Mouse (Mus musculus): ENCODE data around the gene Myom1. TPM values are rescaled to one million over a fixed set of nuclear protein-coding genes. Genes with fewer than 3 reads are reported as not detected.

Myom1 gene
- total RNA-seq, 2 experiments from 2014 or later, result 1.9 to 3.3 TPM

DNA sequence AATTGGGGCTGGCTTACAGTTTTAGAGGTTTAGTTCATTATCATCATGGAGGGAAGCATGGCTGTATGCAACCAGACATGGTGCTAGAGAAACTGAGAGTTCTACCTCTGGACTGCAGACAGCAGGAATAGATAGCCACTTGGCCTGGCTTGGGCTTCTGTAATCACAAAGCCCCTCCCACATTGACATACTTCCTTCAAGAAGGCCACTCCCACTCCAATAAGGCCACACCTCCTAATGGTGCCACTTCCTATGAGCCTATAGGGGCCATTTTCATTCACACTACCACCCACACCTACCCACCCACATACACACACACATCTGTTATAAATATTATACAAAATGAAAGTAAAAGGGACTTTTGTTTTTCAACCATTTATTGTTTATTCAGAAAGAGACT lies 129.8 kb downstream of the Myom1 start:
- no peak for DNase-seq (ENCODE audit: extremely low spot score in 1 of 2, low spot score in 1 of 2)

DNA sequence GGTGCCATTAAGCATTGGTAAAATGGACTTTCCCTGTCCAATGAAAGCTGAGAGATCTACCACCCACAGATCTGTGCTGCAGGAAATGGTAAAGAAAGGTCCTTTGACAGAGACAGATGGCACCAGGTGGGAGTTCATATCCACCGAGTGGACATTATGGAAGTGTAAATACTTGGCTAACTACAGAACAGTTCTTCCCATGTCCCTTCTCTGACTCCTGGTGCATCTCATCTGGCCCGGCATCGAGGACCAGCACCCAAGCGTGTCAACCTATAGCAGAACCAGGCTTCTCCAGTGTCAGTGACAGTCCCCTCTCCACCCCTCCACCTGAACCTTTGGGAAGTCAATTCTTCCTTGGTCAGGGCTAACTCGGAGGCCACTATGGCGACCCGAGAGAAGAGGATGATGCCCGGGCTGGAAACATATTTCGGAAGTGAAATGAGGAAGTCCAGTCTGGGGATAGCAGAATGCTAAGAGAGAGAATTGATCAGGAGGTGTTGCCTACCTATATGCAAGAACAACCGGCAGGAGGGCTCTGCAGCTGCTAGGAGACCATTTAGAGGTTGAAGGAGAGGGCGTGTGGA lies 130.5 kb downstream of the Myom1 start:
- DNase-seq (ENCODE audit: extremely low spot score in 1 of 2, low spot score in 1 of 2), result no peak

DNA sequence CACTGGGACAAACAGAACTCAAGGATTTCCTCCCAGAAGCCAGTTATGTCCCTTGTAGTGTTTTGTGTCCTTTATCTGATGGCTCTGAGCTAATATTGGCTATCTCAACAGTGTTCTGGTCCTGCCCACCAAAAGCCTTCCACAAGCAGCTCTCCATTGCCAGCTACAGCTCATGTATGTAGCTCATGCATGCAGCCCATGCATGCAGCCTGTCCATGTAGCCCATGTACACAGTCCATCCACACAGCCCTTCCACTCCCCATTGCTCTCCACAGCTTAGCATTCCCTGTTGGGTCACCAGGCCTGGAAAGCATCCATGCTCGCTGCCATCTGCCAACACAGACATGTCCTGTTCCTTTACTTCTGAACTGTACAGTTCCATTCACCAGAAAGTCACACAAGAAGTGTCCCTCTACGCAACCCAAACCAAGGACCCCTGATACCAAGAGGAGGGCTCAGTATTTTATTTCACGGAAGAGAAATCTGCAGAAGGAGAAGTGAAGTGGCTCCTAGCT lies 132.1 kb downstream of the Myom1 start:
- DNase-seq (ENCODE audit: extremely low spot score in 1 of 2, low spot score in 1 of 2), result no peak

DNA sequence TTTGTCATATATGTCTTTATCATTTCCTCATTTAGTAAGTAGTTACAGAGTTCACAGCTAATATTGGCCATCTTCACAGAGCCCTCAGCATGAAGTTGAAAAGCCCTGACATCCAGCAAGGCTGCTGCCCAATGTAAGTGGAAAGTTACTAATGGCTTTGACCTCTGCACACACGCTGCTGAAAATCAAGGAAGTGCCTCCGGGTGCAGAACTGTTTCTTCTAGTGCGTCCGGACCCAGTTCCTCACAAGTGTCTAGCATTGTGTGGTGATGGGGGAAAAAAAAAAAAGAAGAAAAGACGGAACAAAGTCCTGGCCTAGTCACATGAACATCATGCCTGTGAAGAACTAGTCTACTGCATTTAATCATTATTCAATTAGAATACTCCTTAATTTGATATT lies 132.7 kb downstream of the Myom1 start:
- DNase-seq (ENCODE audit: extremely low spot score in 1 of 2, low spot score in 1 of 2), result no peak

DNA sequence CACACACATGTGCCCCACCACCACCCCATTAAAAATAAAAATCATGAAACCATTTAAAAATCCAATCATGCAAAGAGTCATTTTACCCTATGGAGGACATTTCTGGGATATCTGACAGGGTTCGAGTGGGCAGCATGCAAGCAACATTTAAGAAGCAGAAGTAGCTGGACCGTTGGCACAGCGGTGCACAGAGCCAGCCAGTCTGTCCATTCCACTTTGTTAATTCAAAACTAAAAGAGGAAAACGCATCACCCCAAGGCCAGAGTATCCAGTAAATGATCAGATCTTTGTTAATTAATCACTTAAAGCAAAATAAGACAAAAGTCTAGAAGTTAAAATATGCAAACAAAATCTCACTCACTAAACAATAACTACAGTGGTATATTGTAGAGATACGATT lies 133.4 kb downstream of the Myom1 start:
- DNase-seq (ENCODE audit: extremely low spot score in 1 of 2, low spot score in 1 of 2), result no peak

DNA sequence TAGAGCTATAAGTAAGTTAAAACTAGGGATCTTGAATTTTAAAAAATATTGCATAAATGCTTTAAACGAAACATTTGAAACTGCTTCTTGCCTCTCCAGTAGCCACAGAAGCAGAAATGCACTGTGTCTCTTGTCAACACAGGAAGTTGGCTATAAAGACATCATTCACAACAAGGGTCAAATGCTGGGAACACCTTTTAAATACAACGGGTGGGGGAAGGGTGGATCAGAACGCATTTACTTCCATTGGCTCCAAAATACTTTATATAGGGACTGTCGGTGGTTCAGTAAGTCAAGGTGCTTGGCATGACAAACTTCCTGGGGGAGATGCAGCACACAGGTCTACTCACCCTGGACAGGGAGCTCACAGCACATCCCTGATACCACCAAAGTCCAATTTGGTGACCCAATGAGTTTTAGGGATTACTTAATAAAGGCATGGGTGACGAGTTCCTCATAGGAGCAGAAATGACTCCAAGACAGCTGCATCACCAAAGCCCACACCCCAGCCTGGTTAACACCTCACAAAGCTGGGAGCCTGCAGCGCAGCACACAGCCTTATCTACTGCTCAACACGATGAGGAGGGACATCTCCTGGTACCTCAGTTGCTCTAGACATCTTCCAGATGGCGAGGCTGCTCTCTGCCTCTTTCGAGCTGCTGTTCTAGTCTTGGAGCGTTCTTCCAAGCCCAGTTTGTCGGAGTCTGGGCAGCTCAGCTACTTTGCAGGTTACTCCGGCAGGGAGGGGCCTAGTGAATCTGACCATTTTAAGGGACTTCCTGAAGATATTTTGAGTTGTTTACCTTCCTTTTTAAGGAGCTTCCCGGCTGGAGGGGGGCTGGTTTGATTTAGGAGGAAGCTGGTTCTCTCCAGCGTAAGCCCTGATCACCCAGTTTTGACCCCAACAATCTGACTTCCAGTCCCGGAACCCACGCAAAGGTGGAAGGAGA lies 134.2 kb downstream of the Myom1 start:
- no peak for DNase-seq (ENCODE audit: extremely low spot score in 1 of 2, low spot score in 1 of 2)

DNA sequence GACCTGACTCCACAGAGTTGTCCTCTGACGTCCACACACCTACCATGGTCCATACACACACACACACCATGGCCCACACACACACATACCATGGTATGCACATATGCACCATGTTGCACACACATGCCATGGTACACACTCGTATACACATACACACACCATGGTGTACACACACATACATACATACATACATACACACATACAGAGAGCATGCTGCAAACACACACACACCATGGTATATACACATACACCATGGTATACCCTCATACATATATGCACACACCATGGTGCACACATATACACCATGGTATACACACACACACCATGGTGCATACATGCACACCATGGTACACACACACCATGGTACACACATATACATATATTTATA lies 134.9 kb downstream of the Myom1 start:
- DNase-seq (ENCODE audit: extremely low spot score in 1 of 2, low spot score in 1 of 2), result no peak

DNA sequence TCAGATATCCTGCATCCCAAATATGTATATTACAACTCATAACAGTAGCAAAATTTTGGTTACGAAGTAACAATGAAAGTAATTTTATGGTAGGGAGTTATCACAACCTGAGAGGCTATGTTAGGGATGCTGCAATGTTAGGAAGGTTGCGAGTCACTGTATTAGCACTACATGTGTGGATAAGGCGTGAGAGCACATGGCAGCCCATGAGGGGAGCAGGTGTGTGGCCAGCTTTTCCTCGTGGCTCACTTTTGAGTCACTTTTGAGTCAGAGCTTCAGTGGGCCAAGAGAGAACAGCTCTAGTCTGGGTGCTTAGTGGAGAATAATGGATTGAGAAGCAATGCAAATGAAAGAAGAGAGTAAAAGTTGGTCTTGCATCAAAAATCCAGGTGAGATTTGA lies 139.6 kb downstream of the Myom1 start:
- no peak for DNase-seq (ENCODE audit: extremely low spot score in 1 of 2, low spot score in 1 of 2)

DNA sequence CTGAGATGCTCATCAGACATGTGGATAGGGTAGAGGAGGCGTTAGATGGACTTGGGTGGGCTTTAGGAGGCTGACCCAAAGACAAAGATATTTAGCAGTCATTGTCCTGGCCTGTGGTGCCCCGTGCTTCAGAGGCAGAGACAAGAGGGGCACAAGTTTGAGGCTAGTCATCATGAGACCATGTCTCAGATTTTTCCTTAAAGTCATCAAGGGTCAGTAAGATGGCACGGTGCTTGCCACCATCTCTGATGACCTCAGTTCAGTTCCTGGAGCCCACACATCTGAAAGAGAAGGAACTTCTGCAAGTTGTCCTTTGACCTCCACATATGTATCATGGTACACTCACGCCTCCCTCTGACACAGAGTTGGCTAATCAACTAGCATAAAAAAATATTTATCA lies 140.7 kb downstream of the Myom1 start:
- no peak for DNase-seq (ENCODE audit: extremely low spot score in 1 of 2, low spot score in 1 of 2)

DNA sequence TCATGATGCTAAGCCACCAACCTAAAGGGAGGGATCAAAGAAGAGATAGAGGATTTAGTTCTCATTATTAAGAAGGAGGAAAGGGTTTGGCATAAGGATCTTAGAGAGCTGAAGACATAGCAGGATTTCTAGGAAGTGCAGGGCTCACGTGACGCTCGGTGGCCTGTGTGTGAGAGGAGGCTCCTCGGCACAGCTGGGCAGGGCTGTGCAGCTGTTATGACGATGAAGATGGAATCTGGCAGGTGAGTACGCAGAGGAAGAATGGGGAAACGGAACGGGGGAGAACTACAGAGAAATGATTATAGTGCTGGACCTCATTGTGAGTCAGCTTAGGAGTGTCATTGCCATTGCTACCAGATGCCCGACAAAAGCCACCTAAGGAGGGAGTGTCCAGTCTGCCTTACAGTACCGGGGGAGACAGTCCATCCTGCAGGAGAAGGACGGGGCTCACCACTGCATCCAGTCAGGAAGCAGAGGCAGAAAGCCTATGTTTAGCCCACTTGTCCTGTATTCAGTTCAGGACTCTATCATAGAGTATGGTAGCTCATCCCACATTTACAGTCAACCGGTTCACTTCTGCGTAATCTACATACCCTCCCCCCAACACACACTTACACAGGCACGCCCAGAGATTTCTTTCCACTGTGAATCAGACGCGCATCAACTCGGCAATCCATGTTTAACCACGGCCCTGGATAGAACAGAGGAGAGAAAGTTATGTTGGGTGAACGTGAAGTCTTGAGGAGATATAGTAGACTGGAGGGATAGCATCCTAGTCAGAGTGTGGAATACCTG lies 142.1 kb downstream of the Myom1 start:
- DNase-seq (ENCODE audit: extremely low spot score in 1 of 2, low spot score in 1 of 2), result no peak

DNA sequence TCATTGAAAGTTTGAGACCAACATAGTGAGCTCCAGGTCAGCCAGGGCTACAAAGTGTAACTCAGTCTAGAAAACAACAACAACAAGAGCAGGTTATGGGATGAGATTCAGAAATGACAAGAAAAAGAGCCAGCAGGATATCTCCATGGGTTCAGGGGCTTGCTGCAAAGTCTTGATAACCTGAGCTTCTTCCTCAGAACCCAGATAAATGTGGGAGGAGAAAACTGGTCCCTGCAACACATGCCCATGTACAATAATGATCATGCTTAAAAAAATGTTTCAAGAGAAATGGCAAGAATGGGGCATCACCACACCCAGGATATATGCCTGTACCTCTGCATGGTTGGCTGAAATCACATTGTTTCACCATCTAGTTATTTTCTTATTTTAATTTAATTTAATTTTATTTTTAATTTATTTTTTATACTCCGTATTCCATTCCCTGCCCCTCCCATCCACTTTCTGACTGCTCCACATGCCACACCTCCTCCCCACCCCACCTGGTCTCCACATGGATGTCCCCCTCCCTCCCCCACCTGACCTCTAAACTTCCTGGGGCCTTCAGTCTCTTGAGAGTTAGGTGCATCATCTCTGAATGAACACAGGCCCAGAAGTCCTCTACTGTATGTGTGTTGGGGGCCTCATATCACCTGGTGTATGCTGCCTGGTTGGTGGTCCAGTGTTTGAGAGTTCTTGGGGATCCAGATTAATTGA lies 143.0 kb downstream of the Myom1 start:
- DNase-seq (ENCODE audit: extremely low spot score in 1 of 2, low spot score in 1 of 2), result no peak

DNA sequence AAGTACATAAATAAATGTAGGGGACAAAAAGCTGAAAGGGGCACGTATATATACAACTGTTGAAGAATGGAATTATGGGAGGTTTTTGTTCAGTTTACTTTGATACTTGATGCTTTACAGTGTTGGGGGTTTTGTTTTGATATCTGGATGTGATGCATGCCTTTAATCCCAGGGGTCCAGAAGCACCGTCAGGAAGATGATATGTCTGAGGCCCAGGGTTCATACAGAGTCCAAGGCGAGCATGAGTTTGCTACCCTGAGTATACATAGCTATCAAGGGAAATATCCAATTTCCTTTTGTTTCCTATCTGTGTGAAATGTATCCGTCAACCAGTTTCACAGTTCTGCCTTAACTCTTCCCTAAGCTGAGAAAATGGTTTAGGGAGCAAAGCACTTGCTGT lies 150.9 kb downstream of the Myom1 start:
- DNase-seq (ENCODE audit: extremely low spot score in 1 of 2, low spot score in 1 of 2), result no peak

DNA sequence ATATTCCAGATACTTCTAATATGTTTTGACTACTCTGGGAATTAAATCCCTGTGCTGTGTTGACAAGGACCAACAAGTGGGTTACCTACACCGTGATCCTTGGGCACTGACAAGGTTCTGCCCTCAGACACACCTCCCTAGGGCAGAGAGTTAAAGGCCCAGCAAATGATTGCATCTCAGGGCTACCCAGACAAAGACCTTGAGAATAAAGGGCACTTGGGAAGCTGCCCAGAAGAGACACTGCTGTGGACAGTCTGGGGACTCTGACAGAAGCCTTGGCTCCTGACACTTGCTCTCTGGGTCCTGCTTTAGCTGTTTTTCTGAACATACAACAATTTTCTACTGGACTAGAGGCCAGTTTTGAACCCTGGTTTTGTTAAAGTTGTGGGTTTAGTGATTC lies 152.8 kb downstream of the Myom1 start:
- DNase-seq (ENCODE audit: extremely low spot score in 1 of 2, low spot score in 1 of 2), result no peak

DNA sequence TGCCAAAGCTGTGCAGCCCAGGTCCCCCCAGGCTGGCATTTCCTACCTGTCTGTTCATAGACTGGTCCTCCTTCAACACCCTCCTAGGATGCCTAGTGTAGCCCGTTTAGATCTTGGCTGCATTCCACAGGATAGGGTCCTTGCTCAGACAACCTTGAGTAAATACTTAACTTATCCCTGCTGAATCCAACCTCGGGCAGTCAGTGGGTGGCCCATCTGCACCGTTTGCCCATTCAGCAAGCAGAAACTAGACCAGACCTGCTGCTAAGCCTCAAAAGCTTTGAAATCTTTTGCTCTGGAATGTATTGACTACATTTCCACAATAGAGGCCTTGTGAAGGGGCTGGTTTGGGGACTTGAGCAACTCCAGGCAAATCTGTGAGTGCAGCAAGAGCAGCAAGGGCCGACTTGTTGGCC lies 156.7 kb downstream of the Myom1 start:
- no peak for DNase-seq (ENCODE audit: extremely low spot score in 1 of 2, low spot score in 1 of 2)

DNA sequence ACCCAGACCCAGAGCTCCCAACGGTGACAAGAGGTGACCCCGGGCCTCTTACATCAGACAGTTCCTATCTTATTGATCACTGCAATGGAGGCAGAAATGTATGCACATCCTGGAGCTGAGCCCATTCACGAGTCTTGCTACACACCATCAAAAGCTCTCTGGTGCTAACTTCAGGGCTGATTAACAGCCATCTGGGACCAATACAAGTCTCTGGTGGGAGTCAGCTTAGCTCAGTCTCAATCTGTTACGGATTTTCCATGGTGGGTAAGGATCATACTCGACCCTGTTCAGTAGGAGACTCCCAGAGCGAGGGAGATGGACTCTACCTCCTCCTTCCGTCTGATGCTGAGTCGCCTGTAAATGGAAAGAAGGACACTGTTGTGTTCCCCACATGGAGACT lies 157.3 kb downstream of the Myom1 start:
- DNase-seq (ENCODE audit: extremely low spot score in 1 of 2, low spot score in 1 of 2), result no peak

DNA sequence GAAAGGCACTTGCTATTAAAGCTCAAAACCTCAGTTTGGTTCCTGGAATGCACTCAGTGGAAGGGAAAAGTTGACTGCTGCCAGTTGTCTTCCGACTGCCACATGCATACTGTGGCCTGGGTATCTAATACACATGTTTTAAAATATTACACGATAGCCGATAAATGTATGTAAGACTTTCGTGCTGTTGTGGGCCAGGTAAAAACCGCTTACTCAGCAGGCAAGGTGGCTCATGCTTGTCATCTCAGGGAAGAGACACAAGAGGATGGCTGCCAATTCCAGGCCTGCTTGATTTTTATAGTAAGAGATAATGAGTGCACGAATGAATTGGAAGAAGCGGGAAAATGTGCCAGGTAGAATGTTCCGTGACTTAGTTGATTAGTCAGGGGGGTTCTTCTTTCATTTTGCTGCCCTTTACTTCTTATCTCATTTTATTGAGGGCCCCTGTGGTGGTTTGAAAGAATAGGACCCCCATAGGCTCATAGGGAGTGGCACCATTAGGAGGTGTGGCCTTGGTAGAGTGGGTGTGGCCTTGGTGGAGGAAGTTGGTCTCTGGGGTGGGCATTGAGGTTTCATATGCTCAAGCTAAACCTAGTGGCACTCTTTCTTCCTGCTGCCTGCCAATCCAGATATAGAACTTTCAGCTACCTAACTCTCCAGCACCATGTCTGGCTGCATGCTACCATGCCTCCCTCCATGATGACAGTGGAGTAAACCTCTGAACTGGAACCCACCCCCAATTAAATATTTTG lies 158.0 kb downstream of the Myom1 start:
- no peak for DNase-seq (ENCODE audit: extremely low spot score in 1 of 2, low spot score in 1 of 2)

DNA sequence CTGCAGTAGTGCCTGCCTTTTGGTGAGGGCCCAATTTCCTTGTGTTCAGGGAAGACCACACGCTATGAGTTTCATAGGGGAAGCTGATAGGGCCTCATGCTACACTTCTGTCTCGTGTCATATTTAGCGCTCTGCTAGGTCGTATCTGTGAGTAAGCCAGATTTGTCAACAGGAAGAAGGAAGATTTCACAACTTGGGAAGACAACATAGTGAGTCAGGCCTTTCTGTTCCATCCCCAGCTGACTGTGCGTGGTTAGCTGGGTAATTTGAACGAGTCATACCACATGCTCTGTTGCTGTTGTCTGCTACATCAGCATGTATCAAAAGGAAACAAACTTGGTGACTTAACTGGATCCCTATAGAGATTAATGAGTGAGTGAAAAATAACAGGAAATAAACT lies 162.6 kb downstream of the Myom1 start:
- DNase-seq (ENCODE audit: extremely low spot score in 1 of 2, low spot score in 1 of 2), result no peak

DNA sequence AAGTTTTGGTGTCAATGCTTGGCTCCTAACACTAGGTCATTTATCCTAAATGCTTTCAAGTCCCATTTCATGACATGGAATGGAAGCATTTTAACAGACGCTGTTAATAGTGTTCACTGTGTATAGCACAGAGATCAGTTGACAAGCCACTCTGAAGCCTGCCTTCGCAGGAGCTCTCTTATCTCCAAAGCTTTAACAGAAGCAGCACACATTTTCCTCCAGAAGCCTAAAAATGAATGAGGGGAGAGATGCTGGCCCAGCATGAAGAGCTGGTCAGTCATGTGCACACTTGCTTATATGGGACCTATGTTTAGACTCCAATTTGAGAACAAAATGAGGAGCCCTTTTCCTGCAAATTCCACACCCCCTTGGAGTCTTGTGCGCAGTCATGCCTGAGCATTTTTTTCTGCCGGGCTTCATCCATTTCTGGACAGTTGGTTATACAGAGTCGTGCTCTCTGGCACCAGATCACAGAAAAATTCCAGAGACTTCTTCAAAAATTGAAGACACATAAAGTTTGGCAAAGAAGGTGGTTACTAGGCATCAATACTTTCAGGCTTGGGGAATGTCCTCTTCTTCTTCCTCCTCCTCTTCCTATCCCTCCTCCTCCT lies 165.9 kb downstream of the Myom1 start:
- DNase-seq (ENCODE audit: extremely low spot score in 1 of 2, low spot score in 1 of 2), result no peak

DNA sequence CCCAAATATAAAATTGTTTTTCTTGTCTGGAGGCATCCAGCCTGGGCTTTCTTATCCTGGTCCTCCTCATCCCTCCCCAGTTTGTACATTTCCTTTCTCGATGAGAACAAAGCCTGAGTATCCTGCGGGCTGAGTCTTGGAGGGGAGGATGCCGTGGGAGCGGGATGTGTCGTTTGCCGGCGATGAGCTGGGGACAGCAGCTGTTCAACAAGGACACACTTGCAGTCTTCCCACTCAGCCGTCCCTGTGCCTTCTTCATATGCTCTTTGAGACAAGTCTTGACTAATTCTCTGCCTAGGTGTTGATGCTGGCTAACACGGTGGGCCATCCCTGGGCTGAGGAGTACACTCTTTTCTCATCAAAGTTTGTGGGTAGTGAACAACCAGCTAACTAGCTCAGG lies 166.4 kb downstream of the Myom1 start:
- no peak for DNase-seq (ENCODE audit: extremely low spot score in 1 of 2, low spot score in 1 of 2)

All from layer of hippocampus, postnatal 25 days (tissue).